7 mouse cellular contexts compared by ENCODE assay signal in genomic region chrX:10485664-10486211, GRCm38 (mm10). TPM values are rescaled to one million over a fixed set of nuclear protein-coding genes. Genes with fewer than 3 reads are reported as not detected.
DNase-seq lines count a peak whose midpoint lies in the region; ATAC-seq lines count a peak whose summit lies in the region.

No protein-coding gene starts in this region.

- H3K9me3 ChIP-seq in intestine, embryonic 15.5 days, result no peaks in the 10 kb centered on the region
- no peaks in the 10 kb centered on the region for H3K9me3 ChIP-seq in stomach, embryonic 14.5 days (ENCODE audit: control insufficient read depth, low read depth, low read length)

- intact Hi-C loops in gastrocnemius, postnatal 14 days (cut with DNase I; ENCODE audit: low total_unique reads), result no loop called here
- intact Hi-C loops in left cerebral cortex, postnatal 14 days (cut with DNase I), result loop anchor here (10.0 kb wide), 1 partner anchor 251 kb away; no protein-coding TSS in a partner anchor

- H3K36me3 ChIP-seq in intestine, embryonic 15.5 days, result no peaks in the 10 kb centered on the region
- no peaks in the 10 kb centered on the region for H3K36me3 ChIP-seq in stomach, embryonic 14.5 days (ENCODE audit: control insufficient read depth, insufficient read depth, low read length)

- no peaks in the 10 kb centered on the region; the same call in 1 of the 2 replicates for H3K4me1 ChIP-seq in intestine, embryonic 15.5 days (replicated peaks)
- H3K4me1 ChIP-seq in stomach, embryonic 14.5 days (ENCODE audit: control insufficient read depth, insufficient read depth, low read length), result no peaks in the 10 kb centered on the region

- peak overlapping the region; percentile 47 for H3K4me3 ChIP-seq in intestine, embryonic 15.5 days (replicated peaks)
- H3K4me3 ChIP-seq in stomach, embryonic 14.5 days (ENCODE audit: low read depth, low read length), result peak overlapping the region; percentile 39

- peak overlapping the region; percentile 45 for H3K9ac ChIP-seq in intestine, embryonic 15.5 days
- H3K9ac ChIP-seq in stomach, embryonic 14.5 days (replicated peaks; ENCODE audit: low read depth, low read length), result 0 out of 2 replicates have a peak overlapping the region, but pooled peaks have one; percentile 14

- 24% methylated on average over 27 of the region's 27 CpGs for WGBS in intestine, embryonic 15.5 days
- WGBS in stomach, embryonic 14.5 days, result 14% methylated on average over 27 of the region's 27 CpGs

- DNase-seq in adrenal gland, postnatal 36 days, result peak; percentile 33 to 36
- DNase-seq in embryo, embryonic 10 days (ENCODE audit: low spot score), result peak; percentile 77
- DNase-seq in gastrocnemius, postnatal 14 days, result peak; percentile 29
- peak; percentile 65 to 74 for DNase-seq in left cerebral cortex, postnatal 14 days (ENCODE audit: low spot score in 2 of 2)
- peak; percentile 69 for DNase-seq in mesoderm, embryonic 11.5 days (ENCODE audit: low read depth, low spot score)

- H3K27ac ChIP-seq in intestine, embryonic 15.5 days, result 0 out of 2 replicates have a peak overlapping the region, but pooled peaks have one; percentile 13
- H3K27ac ChIP-seq in stomach, embryonic 14.5 days (ENCODE audit: low read length), result no peak overlapping the region

- peak overlapping the region; percentile 66 for H3K4me2 ChIP-seq in intestine, embryonic 15.5 days (replicated peaks)
- peak overlapping the region; percentile 60 for H3K4me2 ChIP-seq in stomach, embryonic 14.5 days (replicated peaks; ENCODE audit: low read depth, low read length)

- H3K27me3 ChIP-seq in intestine, embryonic 15.5 days (replicated peaks), result no peaks in the 10 kb centered on the region
- no peaks in the 10 kb centered on the region for H3K27me3 ChIP-seq in stomach, embryonic 14.5 days (ENCODE audit: control insufficient read depth, insufficient read depth, low read length)

- ATAC-seq in intestine, embryonic 15.5 days, result peak; percentile 83
- ATAC-seq in stomach, embryonic 14.5 days (ENCODE audit: insufficient number of reproducible peaks, insufficient read depth, low FRiP score, low read depth), result peak; percentile 86; the same call in 1 of the 2 replicates

RNA-seq across cellular contexts. Expression of gene Tspan7, which starts 0.8 kb away (rescaled TPM):
- total RNA-seq in adrenal gland, postnatal 36 days (2021), result 10 to 100 TPM; 60.5 to 62.4 TPM
- 100 to 1,000 TPM; 153 to 163 TPM for total RNA-seq in gastrocnemius, postnatal 14 days (2021)
- polyA plus RNA-seq in intestine, embryonic 15.5 days (2015; fragmentation: Nextera tagmentation; extraction: Ambion mirVana), result 161 and 164 TPM in 2 replicates
- total RNA-seq in left cerebral cortex, postnatal 14 days (2021), result 1,000 to 10,000 TPM; 1,196 to 1,293 TPM
- polyA plus RNA-seq in stomach, embryonic 14.5 days (2014; fragmentation: Nextera tagmentation; extraction: Ambion mirVana), result 79.9 and 90.4 TPM in 2 replicates

Comparison
In these comparisons a context has a peak if more than half of its experiments do, and no peak if none do; other contexts are left out.
1. RNA of gene Tspan7, which starts 0.8 kb away (total RNA-seq): 1,196 to 1,293 TPM in left cerebral cortex, postnatal 14 days; 153 to 163 TPM in gastrocnemius, postnatal 14 days and 60.5 to 62.4 TPM in adrenal gland, postnatal 36 days; every median in the first group is over 4 times any median in the second.
2. Peak in every context shown above with its lines, with median percentiles within 50 percentile points of each other: DNase-seq.